Mouse (Mus musculus): ENCODE data around the gene Cdc26. TPM values are rescaled to one million over a fixed set of nuclear protein-coding genes. Genes with fewer than 3 reads are reported as not detected.

Gene Cdc26
- polyA plus RNA-seq, 1 experiment from 2014 or later, result 99.8 TPM

DNA sequence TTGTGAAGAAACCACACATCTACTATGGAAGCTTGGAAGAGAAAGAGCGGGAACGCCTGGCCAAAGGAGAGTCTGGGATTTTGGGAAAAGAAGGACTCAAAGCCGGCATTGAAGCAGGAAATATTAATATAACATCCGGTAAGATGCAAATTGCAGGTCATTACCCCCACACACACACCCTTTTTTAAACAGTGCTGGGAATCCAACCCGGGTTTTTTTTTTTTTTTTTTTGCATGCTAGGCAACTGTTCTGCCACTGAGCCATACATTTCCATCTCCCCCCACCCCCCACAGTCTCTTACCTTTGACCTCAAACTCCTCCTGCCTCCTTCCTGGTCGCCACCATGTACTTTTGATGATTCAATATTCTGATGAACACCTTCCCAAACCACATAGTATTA lies 1.2 kb upstream of the Cdc26 start:
- Histone ChIP-seq H3K9me3 (ENCODE audit: control insufficient read depth, low read length) (no peaks in the 10 kb centered on the region), H3K36me3 (ENCODE audit: control insufficient read depth, insufficient read depth) (peaks cover 5% of the 10 kb centered on the region; the same call in 1 of the 2 replicates), H3K9ac (replicated peaks; ENCODE audit: low read depth, low read length) (peak overlapping the region; percentile 73), H3K4me3 (replicated peaks; ENCODE audit: low read length) (peak overlapping the region; percentile 73), H3K4me2 (ENCODE audit: low read length) (peak overlapping the region; percentile 56), H3K27me3 (replicated peaks; ENCODE audit: control insufficient read depth, insufficient read depth, low read length) (no peaks in the 10 kb centered on the region), H3K27ac (ENCODE audit: low read length) (no peak overlapping the region), H3K4me1 (replicated peaks; ENCODE audit: control insufficient read depth, insufficient read depth, low read length) (peaks cover 28% of the 10 kb centered on the region)
- 28% methylated on average over 6 of the region's 6 CpGs for WGBS
- no peak for ATAC-seq

DNA sequence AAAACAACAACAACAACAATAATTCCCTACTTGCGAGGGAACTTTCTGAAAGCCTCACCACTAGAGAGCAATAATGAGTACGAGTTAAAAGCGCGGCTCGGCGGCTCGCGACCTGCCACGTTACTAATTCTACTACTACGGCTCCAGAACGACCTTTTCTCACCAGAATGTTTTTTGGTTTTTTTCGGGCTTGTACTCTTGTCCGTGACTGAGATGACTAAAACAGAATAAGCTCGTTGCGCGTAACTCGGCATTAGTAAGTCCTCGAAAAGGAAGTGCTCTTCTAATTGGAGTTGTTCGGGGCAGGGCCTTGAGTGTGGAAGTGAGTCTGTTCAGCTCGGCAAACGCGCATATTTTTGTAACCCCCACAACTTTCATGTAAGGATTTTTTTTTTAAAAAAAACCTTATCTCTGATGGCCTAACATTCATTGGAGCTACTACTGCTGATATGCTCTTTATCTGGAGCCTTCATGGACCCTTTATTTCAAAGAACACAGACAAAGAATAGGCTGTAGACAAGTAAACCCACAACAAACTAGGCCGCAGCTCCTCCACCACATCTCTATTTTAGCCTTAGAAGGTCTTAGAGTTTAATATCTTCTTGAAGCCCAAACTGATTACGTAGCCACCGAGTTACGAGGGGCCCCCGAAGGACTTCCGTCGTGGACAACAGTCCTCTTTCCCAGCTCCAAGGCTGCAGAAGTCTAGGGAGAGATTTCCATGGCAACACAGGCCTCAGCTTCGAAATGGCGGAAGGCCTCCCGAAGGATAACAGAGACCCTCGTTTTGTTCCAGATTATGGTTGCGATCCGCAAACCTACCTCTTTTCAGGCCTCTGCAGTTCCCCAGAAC lies 486 bp downstream of the Cdc26 start:
- Histone ChIP-seq H3K4me3 (replicated peaks; ENCODE audit: low read length) (peak overlapping the region; percentile 73), H3K4me1 (replicated peaks; ENCODE audit: control insufficient read depth, insufficient read depth, low read length) (peaks cover 28% of the 10 kb centered on the region), H3K36me3 (ENCODE audit: control insufficient read depth, insufficient read depth) (peaks cover 5% of the 10 kb centered on the region; the same call in 1 of the 2 replicates), H3K27ac (ENCODE audit: low read length) (peak overlapping the region; percentile 55), H3K4me2 (ENCODE audit: low read length) (peak overlapping the region; percentile 48), H3K27me3 (replicated peaks; ENCODE audit: control insufficient read depth, insufficient read depth, low read length) (no peaks in the 10 kb centered on the region), H3K9ac (replicated peaks; ENCODE audit: low read depth, low read length) (peak overlapping the region; percentile 65), H3K9me3 (ENCODE audit: control insufficient read depth, low read length) (no peaks in the 10 kb centered on the region)
- under 1% methylated on average over 35 of the region's 35 CpGs for WGBS
- ATAC-seq, result peak; percentile 57

DNA sequence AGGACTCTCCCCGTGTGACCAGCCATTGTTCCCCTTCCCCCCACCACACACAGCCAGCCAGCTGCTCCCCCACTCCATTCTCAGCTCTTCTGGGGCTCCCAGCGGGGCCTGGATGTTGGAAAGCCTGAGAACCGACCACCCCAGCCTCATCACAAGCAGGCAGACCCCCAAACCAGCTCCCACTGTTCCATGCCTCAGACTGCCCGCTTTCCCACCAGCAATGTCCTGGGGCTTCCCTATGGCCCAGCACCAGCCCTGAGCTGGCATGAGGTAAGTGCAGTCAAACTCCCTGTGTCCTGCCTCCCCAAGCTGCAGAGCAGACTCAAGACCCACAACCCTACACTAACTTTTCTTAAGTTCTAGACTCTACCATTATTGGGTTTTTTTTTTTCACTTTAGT lies 2.3 kb downstream of the Cdc26 start:
- Histone ChIP-seq H3K9me3 (ENCODE audit: control insufficient read depth, low read length) (no peaks in the 10 kb centered on the region), H3K4me3 (replicated peaks; ENCODE audit: low read length) (no peak overlapping the region), H3K27me3 (replicated peaks; ENCODE audit: control insufficient read depth, insufficient read depth, low read length) (no peaks in the 10 kb centered on the region), H3K4me1 (replicated peaks; ENCODE audit: control insufficient read depth, insufficient read depth, low read length) (peaks cover 28% of the 10 kb centered on the region), H3K27ac (ENCODE audit: low read length) (no peak overlapping the region), H3K9ac (replicated peaks; ENCODE audit: low read depth, low read length) (no peak overlapping the region), H3K4me2 (ENCODE audit: low read length) (no peak overlapping the region), H3K36me3 (ENCODE audit: control insufficient read depth, insufficient read depth) (peaks cover 3% of the 10 kb centered on the region; the same call in 1 of the 2 replicates)
- WGBS, result 83% methylated on average over 4 of the region's 4 CpGs
- ATAC-seq, result no peak

DNA sequence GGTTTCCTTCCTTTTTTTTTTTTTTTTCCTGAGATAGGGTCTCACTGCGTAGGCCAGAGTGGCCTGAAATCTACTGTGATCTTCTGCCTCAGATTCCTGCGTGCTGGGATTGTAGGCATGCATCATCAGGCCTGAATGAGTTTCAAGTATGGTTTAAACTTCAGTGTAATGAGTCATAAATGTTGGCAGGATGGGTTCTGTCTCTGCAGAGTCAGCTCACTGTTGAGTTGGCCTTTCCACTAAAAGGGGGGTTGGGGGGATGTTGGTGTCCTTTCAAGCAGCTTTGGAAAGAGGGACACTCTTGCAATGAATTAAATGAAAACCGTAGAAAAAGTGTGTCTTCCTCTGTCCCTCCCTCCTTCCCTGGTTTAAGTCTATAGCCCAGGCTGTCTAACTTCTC lies 9.5 kb downstream of the Cdc26 start:
- H3K27me3 ChIP-seq (replicated peaks; ENCODE audit: control insufficient read depth, insufficient read depth, low read length), result no peaks in the 10 kb centered on the region
- no peak overlapping the region for H3K9ac ChIP-seq (replicated peaks; ENCODE audit: low read depth, low read length)
- no peaks in the 10 kb centered on the region for H3K4me1 ChIP-seq (replicated peaks; ENCODE audit: control insufficient read depth, insufficient read depth, low read length)
- H3K27ac ChIP-seq (ENCODE audit: low read length), result no peak overlapping the region
- H3K4me2 ChIP-seq (ENCODE audit: low read length), result no peak overlapping the region
- 90% methylated on average over 3 of the region's 3 CpGs for WGBS
- H3K4me3 ChIP-seq (replicated peaks; ENCODE audit: low read length), result no peak overlapping the region
- H3K9me3 ChIP-seq (ENCODE audit: control insufficient read depth, low read length), result no peaks in the 10 kb centered on the region
- ATAC-seq, result no peak
- peaks cover 40% of the 10 kb centered on the region for H3K36me3 ChIP-seq (ENCODE audit: control insufficient read depth, insufficient read depth)

DNA sequence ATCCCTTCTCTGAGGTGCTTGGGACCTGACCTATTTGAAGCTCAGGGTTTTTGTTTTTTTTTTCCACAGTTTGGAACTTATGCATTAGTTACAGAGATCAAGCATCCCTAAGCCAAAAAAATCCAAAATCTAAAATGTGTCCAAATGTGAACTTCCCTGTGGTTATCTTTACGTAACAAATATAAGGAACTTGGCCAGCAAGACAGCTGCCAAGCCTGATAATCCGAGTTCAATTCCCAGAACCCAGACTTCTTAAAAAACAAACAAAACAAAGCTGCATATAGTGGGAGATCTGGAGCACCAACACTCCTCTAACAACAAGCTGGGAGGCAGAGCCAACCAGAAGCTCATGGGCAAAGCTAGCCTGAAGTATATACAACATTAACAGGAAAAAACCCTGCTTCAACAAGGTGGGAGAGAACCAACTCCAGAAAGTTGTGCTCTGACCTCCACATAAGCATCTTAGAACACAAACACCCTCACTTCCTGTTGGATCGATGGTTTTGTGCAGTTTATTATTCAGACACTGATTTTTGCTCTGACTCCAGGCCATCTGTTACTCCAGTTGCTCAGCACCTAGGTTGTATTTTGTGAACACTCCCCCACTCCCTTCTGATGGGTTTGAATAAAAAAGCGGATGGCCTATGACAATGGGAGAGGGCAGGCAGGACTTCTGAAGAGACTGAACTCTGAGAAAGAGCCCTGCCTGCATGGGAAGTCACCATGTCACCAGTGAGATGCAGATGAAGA lies 10.7 kb downstream of the Cdc26 start:
- no peaks in the 10 kb centered on the region for H3K9me3 ChIP-seq (ENCODE audit: control insufficient read depth, low read length)
- WGBS, result 74% methylated on average over 4 of the region's 4 CpGs

DNA sequence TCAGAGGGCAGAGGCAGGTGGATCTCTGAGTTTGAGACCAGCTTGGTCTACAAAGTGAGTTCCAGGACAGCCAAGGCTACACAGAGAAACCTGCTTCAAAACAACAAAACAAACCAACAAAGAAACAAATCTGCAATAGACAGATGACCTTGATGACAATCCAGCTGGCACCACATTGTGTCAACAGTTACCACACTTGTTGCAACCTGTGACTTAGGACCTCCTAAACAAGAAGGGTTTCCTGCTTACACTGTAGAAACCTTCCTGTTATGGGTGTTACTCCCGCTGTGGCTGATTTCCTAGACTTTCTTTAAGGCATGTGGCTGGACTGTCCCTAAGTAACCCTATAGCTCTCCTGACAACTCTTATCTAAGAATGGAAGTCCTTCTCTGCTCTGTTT lies 12.6 kb downstream of the Cdc26 start:
- WGBS, result 96% methylated on average over 1 of the region's 1 CpGs
- Histone ChIP-seq H3K4me2 (ENCODE audit: low read length) (no peak overlapping the region), H3K9me3 (ENCODE audit: control insufficient read depth, low read length) (no peaks in the 10 kb centered on the region), H3K4me1 (replicated peaks; ENCODE audit: control insufficient read depth, insufficient read depth, low read length) (no peaks in the 10 kb centered on the region), H3K27me3 (replicated peaks; ENCODE audit: control insufficient read depth, insufficient read depth, low read length) (no peaks in the 10 kb centered on the region), H3K27ac (ENCODE audit: low read length) (no peak overlapping the region), H3K9ac (replicated peaks; ENCODE audit: low read depth, low read length) (no peak overlapping the region), H3K36me3 (ENCODE audit: control insufficient read depth, insufficient read depth) (peaks cover 35% of the 10 kb centered on the region), H3K4me3 (replicated peaks; ENCODE audit: low read length) (no peak overlapping the region)
- no peak for ATAC-seq

More for the DNA sequence above, 10.7 kb downstream of the Cdc26 start:
- Histone ChIP-seq H3K27me3 (replicated peaks; ENCODE audit: control insufficient read depth, insufficient read depth, low read length) (no peaks in the 10 kb centered on the region), H3K4me1 (replicated peaks; ENCODE audit: control insufficient read depth, insufficient read depth, low read length) (no peaks in the 10 kb centered on the region), H3K9ac (replicated peaks; ENCODE audit: low read depth, low read length) (no peak overlapping the region), H3K4me3 (replicated peaks; ENCODE audit: low read length) (no peak overlapping the region), H3K4me2 (ENCODE audit: low read length) (no peak overlapping the region), H3K27ac (ENCODE audit: low read length) (no peak overlapping the region), H3K36me3 (ENCODE audit: control insufficient read depth, insufficient read depth) (peaks cover 40% of the 10 kb centered on the region)
- no peak for ATAC-seq

DNA sequence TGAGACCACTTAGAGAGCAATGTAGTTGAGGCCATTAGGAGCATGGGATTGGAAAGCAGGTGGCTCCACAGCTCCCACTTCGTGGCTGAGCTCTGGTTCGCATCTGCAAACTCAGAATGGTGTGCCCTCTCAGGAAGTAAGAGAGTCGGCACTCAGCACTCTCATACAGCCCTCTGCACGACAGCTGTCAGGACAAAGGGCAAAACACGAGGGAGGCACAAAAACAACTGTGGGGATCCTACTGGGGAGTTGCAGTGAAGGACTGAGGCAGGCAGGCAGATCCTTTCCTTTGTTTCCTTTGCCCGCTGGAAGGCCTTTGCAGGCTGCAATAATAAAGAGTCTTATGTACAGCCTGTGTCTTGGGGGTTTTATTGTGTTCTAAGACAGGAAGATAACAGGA lies 15.0 kb downstream of the Cdc26 start:
- Histone ChIP-seq H3K4me1 (replicated peaks; ENCODE audit: control insufficient read depth, insufficient read depth, low read length) (no peaks in the 10 kb centered on the region), H3K4me3 (replicated peaks; ENCODE audit: low read length) (no peak overlapping the region), H3K4me2 (ENCODE audit: low read length) (no peak overlapping the region), H3K27me3 (replicated peaks; ENCODE audit: control insufficient read depth, insufficient read depth, low read length) (no peaks in the 10 kb centered on the region), H3K9me3 (ENCODE audit: control insufficient read depth, low read length) (no peaks in the 10 kb centered on the region), H3K36me3 (ENCODE audit: control insufficient read depth, insufficient read depth) (peaks cover 28% of the 10 kb centered on the region), H3K27ac (ENCODE audit: low read length) (no peak overlapping the region), H3K9ac (replicated peaks; ENCODE audit: low read depth, low read length) (no peak overlapping the region)
- ATAC-seq, result no peak
- whole genome bisulfite sequencing, result 41% methylated on average over 6 of the region's 6 CpGs

DNA sequence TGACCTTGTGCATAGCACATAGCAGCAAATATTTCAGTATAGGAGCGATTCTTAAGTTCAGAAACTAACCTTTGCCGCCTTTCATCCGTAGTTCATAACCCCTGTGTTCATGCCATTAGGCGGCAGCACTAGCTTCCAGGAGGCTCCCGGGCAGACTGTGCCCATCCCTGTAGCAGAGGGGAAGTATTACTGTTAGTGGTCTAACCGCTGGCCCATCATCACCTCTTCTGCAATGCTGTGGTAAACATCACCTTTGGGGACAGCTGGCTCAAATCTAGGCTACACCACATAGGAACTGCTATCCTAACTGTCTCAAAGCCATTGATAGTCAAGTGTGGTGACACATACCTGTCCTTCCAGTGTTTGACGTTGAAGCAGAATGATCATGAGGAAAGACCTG lies 16.6 kb downstream of the Cdc26 start:
- WGBS, result 89% methylated on average over 7 of the region's 7 CpGs
- Histone ChIP-seq H3K27me3 (replicated peaks; ENCODE audit: control insufficient read depth, insufficient read depth, low read length) (no peaks in the 10 kb centered on the region), H3K9ac (replicated peaks; ENCODE audit: low read depth, low read length) (no peak overlapping the region), H3K4me2 (ENCODE audit: low read length) (no peak overlapping the region), H3K36me3 (ENCODE audit: control insufficient read depth, insufficient read depth) (peaks cover 15% of the 10 kb centered on the region), H3K27ac (ENCODE audit: low read length) (no peak overlapping the region), H3K4me3 (replicated peaks; ENCODE audit: low read length) (no peak overlapping the region), H3K9me3 (ENCODE audit: control insufficient read depth, low read length) (no peaks in the 10 kb centered on the region), H3K4me1 (replicated peaks; ENCODE audit: control insufficient read depth, insufficient read depth, low read length) (no peaks in the 10 kb centered on the region)
- no peak for ATAC-seq

Measured in forebrain, embryonic 16.5 days (tissue).